Mouse (Mus musculus): Measurements from ENCODE around the gene Sema5a.

Gene Sema5a

GRCm38 (mm10) chr15:32543181-32543580, 298.6 kb downstream of the Sema5a start:
- no peak for DNase-seq (ENCODE audit: extremely low spot score)

GRCm38 (mm10) chr15:32545455-32545854, 300.8 kb downstream of the Sema5a start:
- DNase-seq (ENCODE audit: extremely low spot score): no peak

- no peak for DNase-seq (ENCODE audit: extremely low spot score)
These were observed 302.1 kb downstream of the Sema5a start for GRCm38 (mm10) chr15:32546746-32547145.

GRCm38 (mm10) chr15:32558925-32559324, 314.3 kb downstream of the Sema5a start:
- DNase-seq (ENCODE audit: extremely low spot score): no peak

GRCm38 (mm10) chr15:32562600-32562999, 318.0 kb downstream of the Sema5a start:
- DNase-seq (ENCODE audit: extremely low spot score): no peak

- DNase-seq (ENCODE audit: extremely low spot score): no peak
These were observed 323.7 kb downstream of the Sema5a start for GRCm38 (mm10) chr15:32568181-32568857.

GRCm38 (mm10) chr15:32568858-32569387, 324.3 kb downstream of the Sema5a start:
- DNase-seq (ENCODE audit: extremely low spot score): no peak

GRCm38 (mm10) chr15:32574327-32574726, 329.7 kb downstream of the Sema5a start:
- DNase-seq (ENCODE audit: extremely low spot score): no peak

GRCm38 (mm10) chr15:32575212-32575611, 330.6 kb downstream of the Sema5a start:
- no peak for DNase-seq (ENCODE audit: extremely low spot score)

GRCm38 (mm10) chr15:32579351-32579750, 334.7 kb downstream of the Sema5a start:
- no peak for DNase-seq (ENCODE audit: extremely low spot score)

GRCm38 (mm10) chr15:32590641-32591040, 346.0 kb downstream of the Sema5a start:
- DNase-seq (ENCODE audit: extremely low spot score): no peak

GRCm38 (mm10) chr15:32593746-32594145, 349.1 kb downstream of the Sema5a start:
- DNase-seq (ENCODE audit: extremely low spot score): no peak

GRCm38 (mm10) chr15:32596574-32596973, 352.0 kb downstream of the Sema5a start:
- DNase-seq (ENCODE audit: extremely low spot score): no peak

GRCm38 (mm10) chr15:32597189-32597588, 352.6 kb downstream of the Sema5a start:
- no peak for DNase-seq (ENCODE audit: extremely low spot score)

- no peak for DNase-seq (ENCODE audit: extremely low spot score)
These were observed 362.6 kb downstream of the Sema5a start for GRCm38 (mm10) chr15:32607236-32607635.

GRCm38 (mm10) chr15:32610776-32611175, 366.2 kb downstream of the Sema5a start:
- no peak for DNase-seq (ENCODE audit: extremely low spot score)

- DNase-seq (ENCODE audit: extremely low spot score): no peak
These were observed 366.6 kb downstream of the Sema5a start for GRCm38 (mm10) chr15:32611201-32611600.

GRCm38 (mm10) chr15:32613718-32614117, 369.1 kb downstream of the Sema5a start:
- no peak for DNase-seq (ENCODE audit: extremely low spot score)

- DNase-seq (ENCODE audit: extremely low spot score): no peak
These were observed 371.2 kb downstream of the Sema5a start for GRCm38 (mm10) chr15:32615773-32616172.

- DNase-seq (ENCODE audit: extremely low spot score): no peak
These were observed 374.6 kb downstream of the Sema5a start for GRCm38 (mm10) chr15:32619199-32619598.

- DNase-seq (ENCODE audit: extremely low spot score): no peak
These were observed 378.6 kb downstream of the Sema5a start for GRCm38 (mm10) chr15:32623037-32623739.

GRCm38 (mm10) chr15:32624106-32624505, 379.5 kb downstream of the Sema5a start:
- peak; percentile 9 for DNase-seq (ENCODE audit: extremely low spot score)

- DNase-seq (ENCODE audit: extremely low spot score): no peak
These were observed 381.4 kb downstream of the Sema5a start for GRCm38 (mm10) chr15:32626031-32626430.

Measured in embryo, embryonic 9.5 days (tissue).